Mouse (Mus musculus) left cerebral cortex, postnatal 36 days (tissue): ENCODE measurements around the gene Ccr3. TPM values are rescaled to one million over a fixed set of nuclear protein-coding genes. Genes with fewer than 3 reads are reported as not detected.
A peak's percentile ranks its signal among the peaks of the same experiment; 100 is the strongest.
"Not testable (repeated sequence)": the region's sequence is repeated elsewhere in the genome, so short reads cannot be mapped to it uniquely, and the experiment has no call there.

Experiments
- DNase-seq, 2 experiments: peaks; one replicate each; pipeline ENCODE4 v3.0.0; 2021 to 2022; ENCODE audit warnings: low spot score in 2 of 2, mixed read lengths in 1 of 2
- intact Hi-C: fragments of 180-260 bp; cut with DNase I; formaldehyde crosslinking; loops from one replicate; pipeline ENCODE4 v1.15.1; 2025
- total RNA-seq, 2 experiments: library from RNA; stranded (reverse); gene quantifications; 2 replicates each; pipeline ENCODE4 v1.2.3; 2021

Ccr3 gene
- not detected for total RNA-seq

DNA sequence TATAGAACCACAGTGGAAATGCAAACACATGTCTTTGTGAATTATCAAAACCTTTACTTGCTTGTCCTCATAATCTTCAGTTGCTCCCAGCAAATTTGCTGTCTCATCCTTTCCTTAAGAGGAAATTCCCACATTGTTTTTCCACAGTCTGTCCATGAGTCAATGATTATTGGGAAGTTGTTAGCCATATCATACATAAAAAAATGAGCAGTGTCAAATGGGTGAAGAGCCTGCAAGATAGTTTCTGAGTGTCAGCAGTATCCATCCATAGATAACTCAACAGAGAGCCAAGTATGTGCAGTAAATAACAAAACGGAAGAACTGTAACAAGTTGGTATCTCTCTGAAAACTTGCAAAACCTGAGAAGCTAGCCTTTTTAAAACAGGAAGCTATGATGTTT lies at the start of gene Ccr3:
Gene Ccr3 (plus strand): TSS at position 301 of the 400 bp plus-strand sequence.
- intact Hi-C loops, result no loop called here
- DNase-seq, result no peak

- no peak for DNase-seq
- intact Hi-C loops, result no loop called here
These were observed 46.1 kb upstream of the Ccr3 start for GRCm38 (mm10) chr9:123975630-123976029.

GRCm38 (mm10) chr9:123976876-123977663 lies 44.7 kb upstream of the Ccr3 start:
- no peak for DNase-seq

GRCm38 (mm10) chr9:123978308-123978707 lies 43.5 kb upstream of the Ccr3 start, which contains the start of gene Ccr1l1:
Ccr1l1 (minus strand) TSS chr9:123978408.
- intact Hi-C loops, result no loop called here
- DNase-seq, result no peak

More at GRCm38 (mm10) chr9:123976876-123977663, 44.7 kb upstream of the Ccr3 start:
- intact Hi-C loops, result no loop called here

- DNase-seq, intact Hi-C loops: not testable (repeated sequence)
These were observed 40.8 kb upstream of the Ccr3 start for GRCm38 (mm10) chr9:123980858-123981475.

GRCm38 (mm10) chr9:123981909-123982308 lies 39.9 kb upstream of the Ccr3 start:
- intact Hi-C loops, result no loop called here
- DNase-seq, result no peak

- intact Hi-C loops, result no loop called here
- no peak for DNase-seq
These were observed 39.1 kb upstream of the Ccr3 start for GRCm38 (mm10) chr9:123982720-123983119.

GRCm38 (mm10) chr9:123984943-123985342 lies 36.8 kb upstream of the Ccr3 start:
- DNase-seq, result no peak
- intact Hi-C loops, result no loop called here

DNA sequence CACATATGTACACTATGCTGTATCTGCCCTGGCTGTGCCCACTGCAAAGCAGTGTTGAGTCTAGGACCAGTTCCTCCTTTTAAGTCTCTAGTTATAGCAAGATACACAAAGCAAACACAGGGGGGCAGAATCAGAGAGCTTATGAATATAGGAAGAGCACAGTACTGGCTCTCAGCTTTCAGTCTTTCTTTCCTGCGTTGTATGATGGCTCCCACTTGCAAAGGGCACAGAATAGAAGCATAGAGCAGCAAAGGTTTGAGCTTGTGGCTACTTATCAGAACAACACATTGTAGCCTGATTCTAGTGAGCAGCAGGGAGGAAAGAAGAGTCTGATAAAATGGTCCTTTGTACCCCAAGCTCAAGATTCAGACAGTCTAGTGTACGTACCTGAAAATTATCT lies 35.6 kb upstream of the Ccr3 start:
- no peak for DNase-seq
- intact Hi-C loops, result loop anchor here (1.0 kb wide), 1 partner anchor 142 kb away; no protein-coding TSS in a partner anchor

GRCm38 (mm10) chr9:123989671-123990070 lies 32.1 kb upstream of the Ccr3 start:
- intact Hi-C loops, result no loop called here

DNA sequence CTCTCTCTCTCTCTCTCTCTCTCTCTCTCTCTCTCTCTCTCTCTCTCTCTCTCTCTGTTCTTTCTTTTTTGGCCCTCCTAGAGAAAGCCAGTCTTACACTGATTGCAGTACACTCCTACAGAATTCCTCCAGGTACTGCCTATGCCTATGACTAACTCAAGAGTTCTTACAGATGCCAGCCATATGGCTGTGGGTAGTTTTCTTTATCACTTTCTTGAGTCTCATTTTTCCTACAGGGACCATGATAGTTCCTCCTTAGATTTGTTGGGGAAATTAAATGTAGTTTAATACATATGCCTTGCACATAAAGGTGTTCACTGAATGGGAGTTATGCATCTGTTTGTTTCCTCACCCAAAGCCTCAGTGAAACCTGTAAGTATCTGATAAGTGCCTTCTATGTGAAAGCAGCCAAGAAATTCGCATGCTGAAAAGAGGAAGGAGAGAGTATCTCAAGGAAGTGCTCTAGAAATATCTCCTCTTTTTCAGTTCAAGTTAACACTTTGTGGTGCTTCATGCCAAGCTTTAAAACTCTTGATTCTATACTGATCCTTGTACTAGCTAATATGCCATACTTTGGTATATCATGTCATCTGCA lies 30.4 kb upstream of the Ccr3 start:
- intact Hi-C loops, result no loop called here
- peak; percentile 4 to 17 for DNase-seq

More at GRCm38 (mm10) chr9:123989671-123990070, 32.1 kb upstream of the Ccr3 start:
- no peak for DNase-seq

DNA sequence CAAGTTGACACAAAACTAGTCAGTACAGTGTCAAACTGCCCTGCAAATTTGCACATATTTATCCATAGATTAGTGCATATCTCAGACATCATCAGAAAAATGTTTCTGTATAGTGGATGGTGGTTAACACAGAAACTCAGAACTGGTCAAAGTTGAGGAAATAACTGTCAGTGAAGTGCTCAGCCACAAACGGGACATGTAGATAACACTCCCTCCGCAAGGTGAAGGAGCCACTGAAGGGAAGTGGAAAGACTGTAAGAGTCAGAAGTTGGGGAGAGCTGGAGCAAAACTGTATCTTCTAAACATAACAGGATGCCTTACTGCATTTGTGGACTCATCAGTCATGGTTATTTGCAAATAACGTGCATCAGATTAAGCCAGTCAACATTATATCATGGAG lies 24.1 kb upstream of the Ccr3 start:
- no peak for DNase-seq
- intact Hi-C loops, result no loop called here

DNA sequence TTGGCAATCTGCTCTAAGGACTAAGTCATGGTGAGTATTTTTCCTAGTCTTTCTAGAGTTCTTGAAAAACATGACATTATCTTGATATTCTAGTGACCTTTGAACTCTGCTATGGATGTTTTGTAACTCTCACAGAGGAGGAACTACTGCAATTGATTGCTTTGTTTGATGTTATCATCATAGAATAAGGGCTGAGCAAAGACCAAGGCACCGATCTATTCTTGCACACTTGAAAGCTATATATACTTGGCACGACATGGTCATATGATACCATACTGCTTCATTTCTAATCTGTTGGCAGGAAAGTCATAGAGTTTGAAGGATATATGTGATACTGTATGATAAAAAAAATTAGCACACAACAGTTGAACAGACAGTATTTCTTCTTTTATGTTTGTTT lies 22.0 kb upstream of the Ccr3 start:
- DNase-seq, result no peak
- intact Hi-C loops, result no loop called here

GRCm38 (mm10) chr9:124012691-124013090 lies 9.1 kb upstream of the Ccr3 start:
- DNase-seq, result no peak
- intact Hi-C loops, result no loop called here

- DNase-seq, result no peak
- intact Hi-C loops, result no loop called here
These were observed 8.5 kb upstream of the Ccr3 start for GRCm38 (mm10) chr9:124013270-124013669.

DNA sequence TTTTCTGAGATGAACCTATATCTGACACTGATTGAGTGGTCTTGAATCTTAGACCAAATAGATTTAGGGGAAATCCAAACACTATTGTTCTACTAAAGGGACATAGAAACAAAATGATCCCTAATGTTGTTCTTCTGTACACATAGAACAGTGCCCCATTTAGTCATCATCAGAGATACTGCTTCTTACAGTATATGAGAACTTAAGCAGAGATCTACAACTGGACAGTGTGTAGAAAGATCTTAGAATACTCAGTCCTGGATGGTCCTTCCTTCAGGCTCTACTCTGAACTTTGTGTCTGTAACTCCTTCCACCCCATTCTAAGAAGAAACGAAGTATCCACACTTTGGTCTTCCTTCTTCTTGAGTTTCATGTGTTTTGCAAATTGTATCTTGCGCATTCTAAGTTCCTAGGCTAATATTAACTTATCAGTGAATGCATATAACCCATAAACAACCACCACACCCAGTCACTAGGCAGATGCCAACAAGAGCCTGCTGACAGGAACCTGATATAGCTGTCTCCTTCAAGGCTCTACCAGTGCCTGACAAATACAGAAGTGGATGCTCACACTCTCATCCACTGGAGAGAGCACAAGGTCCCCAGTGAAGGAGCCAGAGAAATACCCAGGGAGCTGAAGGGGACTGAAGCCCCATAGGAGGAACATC lies 6.7 kb upstream of the Ccr3 start:
- no peak for DNase-seq
- intact Hi-C loops, result no loop called here

GRCm38 (mm10) chr9:124016048-124016447 lies 5.7 kb upstream of the Ccr3 start:
- DNase-seq, result no peak
- intact Hi-C loops, result no loop called here

DNA sequence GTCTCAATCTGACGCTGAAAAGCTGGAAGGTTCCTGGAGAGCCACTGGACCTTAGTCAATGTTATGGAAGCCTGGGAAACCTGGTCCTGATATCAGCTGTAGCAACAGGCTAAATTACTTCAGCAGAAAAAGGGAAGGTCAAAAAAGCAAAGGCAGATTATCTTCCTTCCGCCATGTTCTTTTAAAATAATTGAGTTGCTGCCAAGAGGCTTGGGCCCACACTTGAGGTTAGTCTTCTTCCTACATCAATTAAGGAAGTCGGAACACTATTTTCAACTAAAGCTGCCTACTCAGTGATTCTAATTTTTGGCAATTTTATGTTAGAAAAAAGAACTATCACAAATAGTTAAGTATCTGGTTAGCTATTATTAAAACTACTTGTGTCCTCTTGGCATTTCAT lies 1.9 kb upstream of the Ccr3 start:
- intact Hi-C loops, result no loop called here
- no peak for DNase-seq

- intact Hi-C loops, result no loop called here
- no peak for DNase-seq
These were observed 11.6 kb downstream of the Ccr3 start for GRCm38 (mm10) chr9:124033345-124033744.

DNA sequence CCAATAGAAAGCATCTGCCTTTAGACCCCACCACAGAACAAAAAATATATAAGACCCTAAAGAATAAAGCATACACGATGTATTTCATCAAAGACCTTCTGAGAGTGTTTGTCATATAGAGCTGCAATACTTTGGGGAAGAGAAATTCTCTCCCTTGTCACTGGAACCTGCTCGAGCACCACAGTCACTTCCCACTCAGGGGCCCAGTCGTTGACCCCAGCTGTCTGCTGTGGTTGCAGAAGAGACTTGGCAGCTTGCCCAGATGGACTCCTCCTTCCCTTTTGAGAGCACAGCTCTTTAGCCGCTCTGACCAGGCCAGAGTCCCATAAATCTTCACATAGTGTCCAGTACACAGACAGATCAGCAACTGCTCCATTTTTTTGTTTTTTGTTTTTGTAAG lies 15.9 kb downstream of the Ccr3 start:
- peak; percentile 8 to 14 for DNase-seq
- intact Hi-C loops, result no loop called here
